Mouse (Mus musculus) forebrain, postnatal 0 days (tissue): ENCODE results near the gene Slc29a2. TPM values are rescaled to one million over a fixed set of nuclear protein-coding genes. Genes with fewer than 3 reads are reported as not detected.
A peak's percentile ranks its signal among the peaks of the same experiment; 100 is the strongest.
"Not testable (repeated sequence)": the region's sequence is repeated elsewhere in the genome, so short reads cannot be mapped to it uniquely, and the experiment has no call there.

Experiments used
- ATAC-seq: fragments of 200-750 bp; cut with Nextera tagmentation; 2 replicates; pipeline ENCODE4 v1.8.0; 2017; ENCODE audit warnings: mild to moderate bottlenecking, moderate library complexity
- DNase-seq: peaks from one replicate; pipeline ENCODE4 v3.0.0-alpha.2; 2015
- H3K27ac ChIP-seq: fragments of 300-500 bp; sonication (generic); 2 replicates; pipeline ENCODE4 v1.5.1; 2014; ENCODE audit warnings: low read depth, mild to moderate bottlenecking, antibody characterized with exemption, low read length, moderate library complexity, mixed read lengths
- H3K27me3 ChIP-seq: fragments of 300-500 bp; sonication (generic); 2 replicates; pipeline ENCODE4 v1.6.1; 2014; ENCODE audit warnings: mild to moderate bottlenecking, low read length, mixed read lengths; ENCODE audit not compliant: insufficient read depth
- H3K36me3 ChIP-seq: fragments of 300-500 bp; sonication (generic); 2 replicates; pipeline ENCODE4 v1.6.1; 2014; ENCODE audit warnings: mild to moderate bottlenecking, moderate library complexity; ENCODE audit not compliant: insufficient read depth
- H3K4me1 ChIP-seq: fragments of 300-500 bp; sonication (generic); 2 replicates; pipeline ENCODE4 v1.6.1; 2014; ENCODE audit warnings: antibody characterized with exemption; ENCODE audit not compliant: insufficient read depth
- H3K4me2 ChIP-seq: fragments of 300-500 bp; sonication (generic); 2 replicates; pipeline ENCODE4 v1.6.1; 2014; ENCODE audit warnings: low read depth, mild to moderate bottlenecking, moderate library complexity
- H3K4me3 ChIP-seq: fragments of 300-500 bp; sonication (generic); 2 replicates; pipeline ENCODE4 v1.5.1; 2014; ENCODE audit warnings: low read depth, low read length, mixed read lengths
- H3K9ac ChIP-seq: fragments of 300-500 bp; sonication (generic); 2 replicates; pipeline ENCODE4 v1.6.1; 2014; ENCODE audit warnings: mild to moderate bottlenecking
- H3K9me3 ChIP-seq: fragments of 300-500 bp; sonication (generic); 2 replicates; pipeline ENCODE4 v1.6.1; 2016; ENCODE audit warnings: low read length
- CTCF ChIP-seq: sonication (generic); IDR thresholded peaks from 2 replicates; pipeline ENCODE4 v1.5.1; 2016; ENCODE audit warnings: antibody characterized with exemption, control low read depth, low read depth
- WGBS: fragments of 180-500 bp; shearing (Covaris S2); extraction: QIAGEN DNeasy Blood & Tissue Kit; methylation state at CpG from one replicate; pipeline ENCODE4 v1.1.7; 2014; 5-methylcytosine and 5-hydroxymethylcytosine counted together
- polyA plus RNA-seq: library from polyadenylated mRNA; unstranded; fragments of >200 nt; fragmentation: Nextera tagmentation; extraction: Ambion mirVana; gene quantifications from 2 replicates; pipeline ENCODE4 v1.2.1, GENCODE M21; 2015
- total RNA-seq: library from RNA; depleted of rRNA; stranded (reverse); fragments of >200 nt; gene quantifications from 2 replicates; pipeline ENCODE4 v1.2.3, GENCODE M21; 2014

Slc29a2 gene
- total and polyA plus RNA-seq, 2 experiments from 2014 or later: 14.2 to 17.1 TPM

DNA sequence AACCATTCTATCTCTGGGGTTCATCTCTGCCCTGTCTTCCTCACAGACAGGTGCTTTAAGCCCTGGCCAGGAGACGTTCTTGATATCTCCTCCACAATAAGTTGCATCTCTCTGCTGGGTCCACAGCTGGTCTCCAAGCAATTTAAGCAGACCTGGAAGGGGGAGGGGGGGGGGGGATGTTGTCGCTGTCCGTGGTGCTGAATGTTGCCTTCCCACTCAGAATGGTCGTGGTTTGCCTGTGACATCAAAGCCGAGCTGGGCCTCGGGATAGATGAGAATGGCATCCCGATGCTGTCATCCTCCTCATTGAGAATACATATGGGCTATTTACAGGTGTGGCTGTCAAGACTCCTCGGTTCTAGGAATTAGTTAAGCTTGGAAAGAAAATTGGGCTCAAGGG lies 31.3 kb upstream of the Slc29a2 start:
- ATAC-seq (no peak), DNase-seq (no peak)
- Histone ChIP-seq H3K36me3 (no peaks in the 10 kb centered on the region), H3K27ac (peak overlapping the region; percentile 45), H3K27me3 (no peaks in the 10 kb centered on the region), H3K9ac (no peak overlapping the region), H3K4me1 (peaks cover 32% of the 10 kb centered on the region), H3K9me3 (no peaks in the 10 kb centered on the region), H3K4me2 (peak overlapping the region; percentile 18; the same call in 1 of the 2 replicates), H3K4me3 (no peak overlapping the region)
- TF ChIP-seq CTCF: no peak
- WGBS: 15% methylated on average over 8 of the region's 8 CpGs

DNA sequence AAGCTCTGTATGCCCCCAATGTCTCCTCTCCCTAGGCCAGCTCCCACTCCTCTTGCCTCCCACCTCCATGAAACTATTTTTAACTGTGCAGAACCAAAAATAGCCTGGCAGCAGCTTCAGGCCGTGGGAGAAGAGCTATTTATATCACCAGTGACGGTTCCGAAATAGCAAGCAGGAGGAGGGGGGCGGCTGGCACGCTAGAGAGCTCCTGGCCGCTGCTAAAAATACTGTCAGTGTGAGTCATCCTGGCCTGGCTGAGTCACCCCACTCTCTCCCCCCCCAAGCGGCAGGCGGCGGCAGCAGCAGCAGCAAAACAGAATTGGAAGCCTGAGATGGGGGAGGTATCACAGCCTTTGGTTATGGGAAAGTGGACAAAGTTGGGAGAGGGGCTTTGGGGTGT lies 30.8 kb upstream of the Slc29a2 start:
- DNase-seq (peak; percentile 80), ATAC-seq (peak; percentile 54)
- no peak overlapping the region for H3K9ac ChIP-seq
- H3K27ac ChIP-seq: peak overlapping the region; percentile 45
- H3K36me3 ChIP-seq: no peaks in the 10 kb centered on the region
- H3K4me2 ChIP-seq: peak overlapping the region; percentile 18
- no peaks in the 10 kb centered on the region for H3K27me3 ChIP-seq
- peaks cover 32% of the 10 kb centered on the region for H3K4me1 ChIP-seq
- WGBS: 2% methylated on average over 9 of the region's 9 CpGs
- H3K4me3 ChIP-seq: no peak overlapping the region
- no peaks in the 10 kb centered on the region for H3K9me3 ChIP-seq
- peak; percentile 45 for TF ChIP-seq CTCF

DNA sequence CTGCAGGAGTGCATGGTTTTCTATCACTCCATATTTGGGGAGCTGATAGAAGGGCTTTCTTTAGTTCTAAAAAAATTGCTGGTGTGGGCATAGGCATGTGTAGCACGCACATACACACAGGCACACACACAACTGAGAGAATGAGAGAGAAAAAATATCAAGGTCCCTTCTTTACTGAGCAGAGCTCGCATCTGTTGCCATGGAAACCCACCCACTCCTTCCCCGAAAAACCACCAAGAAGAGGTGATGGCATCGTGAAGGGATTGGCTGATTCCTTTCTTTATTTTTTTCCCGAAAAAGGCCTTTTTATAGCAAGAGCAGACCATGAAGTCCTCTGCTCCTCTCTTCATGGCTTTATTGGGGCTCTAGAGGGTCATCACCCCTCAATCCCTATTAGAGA lies 29.6 kb upstream of the Slc29a2 start:
- TF ChIP-seq CTCF: no peak
- H3K36me3 ChIP-seq: no peaks in the 10 kb centered on the region
- H3K9ac ChIP-seq: peak overlapping the region; percentile 26; the same call in 1 of the 2 replicates
- H3K4me1 ChIP-seq: peaks cover 31% of the 10 kb centered on the region
- DNase-seq (peak; percentile 84), ATAC-seq (peak; percentile 66; the same call in 1 of the 2 replicates)
- WGBS: 23% methylated on average over 5 of the region's 5 CpGs
- H3K27ac ChIP-seq: peak overlapping the region; percentile 76
- H3K27me3 ChIP-seq: no peaks in the 10 kb centered on the region
- peak overlapping the region; percentile 18 for H3K4me2 ChIP-seq
- H3K9me3 ChIP-seq: no peaks in the 10 kb centered on the region
- H3K4me3 ChIP-seq: no peak overlapping the region

DNA sequence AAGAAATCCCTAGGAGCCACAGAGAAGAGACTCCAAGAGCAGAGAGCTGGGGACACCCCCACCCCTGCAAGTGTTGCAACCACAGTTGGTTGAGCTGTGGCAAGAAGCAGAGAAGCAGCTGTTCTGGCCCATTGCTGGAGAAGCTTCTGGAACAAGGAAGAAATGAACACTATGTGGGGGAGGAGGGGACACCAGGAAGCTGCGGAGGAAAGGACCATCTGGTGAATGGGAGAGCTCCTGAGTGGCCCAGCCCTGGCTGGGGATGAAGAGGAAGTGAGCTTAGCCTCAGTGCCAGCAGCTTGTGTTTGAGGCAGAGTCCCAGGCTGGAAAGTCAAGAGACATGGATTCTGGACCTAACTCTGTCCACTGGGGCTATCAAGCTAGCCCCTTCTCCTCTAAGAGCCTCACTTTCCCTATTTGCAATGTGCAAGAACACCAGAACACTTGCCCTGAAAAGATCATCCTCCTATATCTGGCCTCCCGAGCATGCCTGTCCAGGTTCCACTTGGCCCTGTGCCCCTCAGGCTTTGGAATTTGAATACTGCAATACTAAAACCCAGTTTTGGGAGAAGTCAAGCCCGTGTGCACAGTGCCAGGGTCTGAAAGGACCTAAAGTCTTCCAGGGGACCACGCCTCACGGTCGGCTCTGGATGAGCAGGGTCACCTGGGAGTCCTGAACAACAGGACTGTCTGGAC lies 24.1 kb upstream of the Slc29a2 start:
- H3K36me3 ChIP-seq: no peaks in the 10 kb centered on the region
- 66% methylated on average over 6 of the region's 6 CpGs for WGBS
- peak overlapping the region; percentile 15; the same call in 1 of the 2 replicates for H3K4me2 ChIP-seq
- no peak for TF ChIP-seq CTCF
- ATAC-seq: no peak
- H3K4me3 ChIP-seq: 0 out of 2 replicates have a peak overlapping the region, but pooled peaks have one; percentile 3
- H3K27ac ChIP-seq: no peak overlapping the region
- peaks cover 17% of the 10 kb centered on the region for H3K4me1 ChIP-seq
- no peak for DNase-seq
- no peak overlapping the region for H3K9ac ChIP-seq
- no peaks in the 10 kb centered on the region; the same call in 1 of the 2 replicates for H3K27me3 ChIP-seq
- H3K9me3 ChIP-seq: no peaks in the 10 kb centered on the region

DNA sequence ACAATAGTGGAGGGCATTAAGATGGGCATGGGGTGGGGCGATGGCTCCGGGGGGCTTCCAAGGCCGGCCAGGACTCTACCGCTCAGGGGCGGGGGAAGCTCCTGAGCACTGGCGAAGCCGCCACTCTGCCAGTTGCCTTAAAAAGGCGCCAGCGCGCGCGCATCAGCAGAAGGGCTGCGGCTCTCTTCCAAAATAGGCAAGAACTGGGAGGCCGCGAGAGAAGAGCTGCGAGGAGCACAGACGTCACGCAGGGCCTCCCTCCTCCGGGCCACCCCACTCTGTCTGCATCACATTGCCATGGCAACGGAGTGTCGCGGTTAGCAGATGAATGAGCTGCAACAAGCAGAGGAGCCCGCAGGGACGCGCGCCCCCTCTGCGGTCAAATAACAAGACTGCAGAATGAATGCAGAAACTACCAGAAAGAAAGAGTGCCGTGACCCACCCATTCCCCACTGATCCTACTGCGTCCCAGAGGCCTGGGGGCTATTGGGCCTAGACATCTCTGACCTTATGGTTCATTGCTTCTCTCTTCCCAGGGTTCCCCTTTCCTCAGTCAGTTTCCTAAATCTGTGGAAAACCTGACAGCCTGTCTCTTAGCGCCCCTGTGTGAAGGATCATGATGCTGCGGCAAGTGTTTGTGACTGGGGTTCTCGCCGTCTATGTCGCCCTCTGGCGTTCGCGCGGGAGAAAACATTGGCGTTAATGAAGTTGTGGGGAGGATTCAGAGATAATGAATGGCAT lies 21.8 kb upstream of the Slc29a2 start:
- Histone ChIP-seq H3K36me3 (no peaks in the 10 kb centered on the region), H3K4me2 (peak overlapping the region; percentile 63), H3K4me1 (peaks cover 10% of the 10 kb centered on the region), H3K27me3 (no peaks in the 10 kb centered on the region; the same call in 1 of the 2 replicates), H3K9me3 (no peaks in the 10 kb centered on the region), H3K9ac (peak overlapping the region; percentile 51), H3K27ac (peak overlapping the region; percentile 93), H3K4me3 (peak overlapping the region; percentile 29)
- ATAC-seq: peak; percentile 99
- 1% methylated on average over 39 of the region's 39 CpGs for WGBS
- peak; percentile 98 for DNase-seq
- peak; percentile 96 for TF ChIP-seq CTCF

DNA sequence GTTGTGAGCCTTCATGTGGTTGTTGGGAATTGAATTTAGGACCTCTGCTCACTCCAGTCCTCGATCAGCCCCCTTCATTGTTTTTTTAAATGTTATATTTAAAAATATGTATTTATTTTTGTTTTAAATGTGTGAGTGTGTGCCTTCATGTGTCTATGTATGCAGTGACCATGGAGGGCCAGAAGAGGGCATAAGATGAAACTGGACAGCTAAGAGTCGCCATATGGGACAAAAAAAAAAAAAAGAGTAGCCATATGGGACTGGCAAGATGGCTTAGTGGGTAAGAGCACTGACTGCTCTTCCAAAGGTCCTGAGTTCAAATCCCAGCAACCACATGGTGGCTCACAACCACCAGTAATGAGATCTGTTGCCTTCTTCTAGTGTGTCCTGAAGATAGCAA lies 20.0 kb upstream of the Slc29a2 start:
- not testable (repeated sequence) for ATAC-seq, H3K9me3 ChIP-seq
- 63% methylated on average over 2 of the region's 2 CpGs for WGBS

DNA sequence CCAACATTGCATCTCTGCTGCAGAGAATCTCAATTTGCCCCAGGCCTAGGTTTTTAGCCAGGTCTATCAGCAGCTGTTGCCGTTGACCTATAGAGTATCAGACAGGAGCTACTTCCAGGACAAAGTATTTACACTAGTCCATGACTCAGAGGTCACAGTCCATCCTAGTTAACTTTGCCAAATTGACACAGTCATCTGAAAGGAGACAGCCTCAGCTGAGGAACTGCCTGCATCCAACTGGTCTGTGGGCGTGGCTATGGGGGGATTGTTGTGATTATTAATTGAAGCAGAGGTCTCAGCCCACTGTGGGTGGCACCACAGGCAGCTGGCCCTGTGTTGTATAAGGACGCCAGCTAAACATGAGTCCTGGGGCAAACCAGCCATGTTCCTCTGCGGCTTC lies 18.7 kb upstream of the Slc29a2 start:
- Histone ChIP-seq H3K27me3 (no peaks in the 10 kb centered on the region; the same call in 1 of the 2 replicates), H3K4me1 (peaks cover 5% of the 10 kb centered on the region; the same call in 1 of the 2 replicates), H3K4me3 (no peak overlapping the region), H3K9me3 (no peaks in the 10 kb centered on the region), H3K36me3 (no peaks in the 10 kb centered on the region), H3K27ac (no peak overlapping the region), H3K4me2 (no peak overlapping the region), H3K9ac (no peak overlapping the region)
- no peak for TF ChIP-seq CTCF
- ATAC-seq (no peak), DNase-seq (no peak)
- 63% methylated on average over 4 of the region's 4 CpGs for WGBS

More for the DNA sequence above, 20.0 kb upstream of the Slc29a2 start:
- H3K4me3 ChIP-seq, H3K4me1 ChIP-seq, H3K9ac ChIP-seq, DNase-seq, H3K27ac ChIP-seq, H3K27me3 ChIP-seq, H3K36me3 ChIP-seq, H3K4me2 ChIP-seq: not testable (repeated sequence)
